Mouse (Mus musculus) small intestine, adult 2 months (tissue): ENCODE measurements around the gene Pm20d1. TPM values are rescaled to one million over a fixed set of nuclear protein-coding genes. Genes with fewer than 3 reads are reported as not detected.

Experiments
- H3K27ac ChIP-seq: fragments of 200-500 bp; 2 replicates; pipeline ENCODE4 v1.5.1; 2012; ENCODE audit warnings: low read depth, low read length, control low read depth, inconsistent platforms; ENCODE audit not compliant: insufficient read depth
- H3K27me3 ChIP-seq: fragments of 200-500 bp; 2 replicates; pipeline ENCODE4 v1.6.1; 2012; ENCODE audit warnings: mild to moderate bottlenecking, moderate library complexity, low read length, inconsistent platforms; ENCODE audit not compliant: control insufficient read depth, insufficient read depth
- H3K36me3 ChIP-seq: fragments of 200-500 bp; 2 replicates; pipeline ENCODE4 v1.6.1; 2012; ENCODE audit warnings: mild to moderate bottlenecking, low read length, control low read depth, inconsistent platforms; ENCODE audit not compliant: control insufficient read depth, insufficient read depth
- H3K4me1 ChIP-seq: fragments of 200-500 bp; 2 replicates; pipeline ENCODE4 v1.6.1; 2012; ENCODE audit warnings: low read length, inconsistent platforms, mixed read lengths; ENCODE audit not compliant: control insufficient read depth, insufficient read depth, insufficient read length
- H3K4me3 ChIP-seq: fragments of 200-500 bp; 2 replicates; pipeline ENCODE4 v1.5.1; 2012; ENCODE audit warnings: low read depth, mild to moderate bottlenecking, control low read depth, inconsistent platforms, low read length, moderate library complexity
- CTCF ChIP-seq: fragments of 200-500 bp; IDR thresholded peaks from 2 replicates; pipeline ENCODE4 v1.5.1; 2012; ENCODE audit warnings: low read depth, mild to moderate bottlenecking, control low read depth, inconsistent platforms, low read length, moderate library complexity, mixed read lengths; ENCODE audit not compliant: insufficient replicate concordance, insufficient read length; ENCODE audit errors: extremely low read depth
- POLR2A ChIP-seq: fragments of 200-500 bp; IDR thresholded peaks from 2 replicates; pipeline ENCODE4 v1.6.1; 2012; ENCODE audit warnings: low read depth, mild to moderate bottlenecking, control low read depth, inconsistent platforms, low read length, moderate library complexity
- WGBS: fragments of 180-500 bp; shearing (Covaris S2); methylation state at CpG from one replicate; pipeline ENCODE4 v1.1.7; 2018; 5-methylcytosine and 5-hydroxymethylcytosine counted together
- polyA plus RNA-seq: library from polyadenylated mRNA; depleted of rRNA; stranded (reverse); fragments of >200 nt; gene quantifications from 2 replicates; pipeline ENCODE4 v1.2.3, GENCODE M21; 2012

Pm20d1 gene
- polyA plus RNA-seq, 1 experiment = 33.0 TPM

GRCm38 (mm10) chr1:131763683-131764082 lies 33.5 kb upstream of the Pm20d1 start:
- Histone ChIP-seq H3K4me3 (no peak overlapping the region), H3K4me1 (no peaks in the 10 kb centered on the region), H3K36me3 (no peaks in the 10 kb centered on the region), H3K27me3 (no peaks in the 10 kb centered on the region), H3K27ac (no peak overlapping the region)
- TF ChIP-seq POLR2A (no peak), CTCF (no peak)
- 60% methylated on average over 9 of the region's 9 CpGs for WGBS

GRCm38 (mm10) chr1:131764581-131765338 lies 32.4 kb upstream of the Pm20d1 start:
- no peak overlapping the region for H3K4me3 ChIP-seq
- H3K36me3 ChIP-seq = no peaks in the 10 kb centered on the region
- no peak for TF ChIP-seq CTCF
- TF ChIP-seq POLR2A = no peak
- 51% methylated on average over 8 of the region's 8 CpGs for WGBS
- no peak overlapping the region for H3K27ac ChIP-seq
- no peaks in the 10 kb centered on the region for H3K27me3 ChIP-seq
- H3K4me1 ChIP-seq = no peaks in the 10 kb centered on the region

GRCm38 (mm10) chr1:131765357-131766001 lies 31.7 kb upstream of the Pm20d1 start:
- no peaks in the 10 kb centered on the region for H3K36me3 ChIP-seq
- no peak overlapping the region for H3K4me3 ChIP-seq
- TF ChIP-seq CTCF = peak; percentile 96; the same call in 1 of the 2 replicates
- TF ChIP-seq POLR2A = no peak
- H3K27ac ChIP-seq = no peak overlapping the region
- 14% methylated on average over 11 of the region's 11 CpGs for WGBS
- H3K4me1 ChIP-seq = no peaks in the 10 kb centered on the region
- no peaks in the 10 kb centered on the region for H3K27me3 ChIP-seq

GRCm38 (mm10) chr1:131769296-131769695 lies 27.9 kb upstream of the Pm20d1 start:
- Histone ChIP-seq H3K27me3 (no peaks in the 10 kb centered on the region), H3K27ac (no peak overlapping the region), H3K4me3 (no peak overlapping the region), H3K4me1 (no peaks in the 10 kb centered on the region), H3K36me3 (no peaks in the 10 kb centered on the region)
- 54% methylated on average over 3 of the region's 3 CpGs for WGBS
- TF ChIP-seq CTCF (no peak), POLR2A (no peak)

- Histone ChIP-seq H3K4me1 (no peaks in the 10 kb centered on the region), H3K4me3 (no peak overlapping the region), H3K36me3 (no peaks in the 10 kb centered on the region), H3K27ac (no peak overlapping the region), H3K27me3 (no peaks in the 10 kb centered on the region)
- TF ChIP-seq POLR2A = no peak
- WGBS = 66% methylated on average over 4 of the region's 4 CpGs
Measured at GRCm38 (mm10) chr1:131770656-131771055, 26.5 kb upstream of the Pm20d1 start.

- Histone ChIP-seq H3K27me3 (no peaks in the 10 kb centered on the region), H3K4me3 (no peak overlapping the region), H3K36me3 (no peaks in the 10 kb centered on the region), H3K27ac (no peak overlapping the region), H3K4me1 (no peaks in the 10 kb centered on the region)
- TF ChIP-seq POLR2A (no peak), CTCF (no peak)
Measured at GRCm38 (mm10) chr1:131771440-131771839, 25.7 kb upstream of the Pm20d1 start.

- Histone ChIP-seq H3K27me3 (no peaks in the 10 kb centered on the region), H3K4me3 (no peak overlapping the region), H3K27ac (no peak overlapping the region), H3K36me3 (no peaks in the 10 kb centered on the region), H3K4me1 (peaks cover 3% of the 10 kb centered on the region)
- WGBS = 59% methylated on average over 3 of the region's 3 CpGs
- TF ChIP-seq CTCF = no peak
- no peak for TF ChIP-seq POLR2A
Measured at GRCm38 (mm10) chr1:131794591-131794990, 2.6 kb upstream of the Pm20d1 start.
